Mouse (Mus musculus) cortical plate, adult 2 months (tissue): Measurements from ENCODE around the gene Hsd17b1.

Source experiments
- CTCF ChIP-seq: fragments of 200-500 bp; IDR thresholded peaks from 2 replicates; pipeline ENCODE4 v1.5.1; 2011; ENCODE audit warnings: mild to moderate bottlenecking, control low read depth, low read length; ENCODE audit not compliant: insufficient read depth; ENCODE audit errors: extremely low read depth
- POLR2A ChIP-seq: fragments of 200-500 bp; IDR thresholded peaks from 2 replicates; pipeline ENCODE4 v1.6.1; 2011; ENCODE audit warnings: mild to moderate bottlenecking, low read length, control low read depth; ENCODE audit not compliant: insufficient read depth; ENCODE audit errors: extremely low read depth

DNA sequence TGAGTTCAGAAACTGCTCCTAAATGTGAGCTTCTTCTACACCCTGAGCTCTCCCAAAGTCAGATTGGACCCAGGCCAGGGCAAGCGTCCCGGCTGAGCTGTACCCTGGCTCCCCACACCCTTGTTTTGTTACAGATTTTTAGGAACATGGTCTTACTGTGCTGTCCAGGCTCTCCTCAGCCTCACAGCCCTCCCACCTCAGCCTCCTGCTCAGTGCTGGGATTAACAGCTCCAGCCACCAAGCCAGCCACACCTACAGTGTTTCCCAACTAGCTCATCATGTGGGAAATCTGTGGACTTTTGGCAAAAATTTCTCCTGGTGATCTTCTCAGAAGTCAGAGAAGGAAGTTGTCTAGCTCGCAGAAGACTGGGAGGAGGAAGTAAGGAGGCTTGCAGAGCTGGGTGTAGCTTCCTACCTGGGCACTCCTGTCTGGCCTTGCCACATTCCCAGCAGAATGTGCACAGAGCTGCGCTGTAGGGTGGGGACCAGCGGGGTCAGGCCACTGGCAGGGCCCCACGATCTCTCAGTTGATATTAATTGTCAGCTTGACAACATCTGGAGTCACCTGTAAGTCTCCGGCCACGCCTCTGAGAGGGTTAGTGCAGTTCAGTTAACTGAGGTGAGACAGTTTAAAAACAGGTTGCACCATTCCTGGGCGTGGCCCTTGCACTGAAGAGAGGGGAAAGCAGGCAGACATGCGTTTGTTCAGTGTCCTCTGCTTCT lies 25.3 kb upstream of the Hsd17b1 start:
- TF ChIP-seq POLR2A = no peak
- TF ChIP-seq CTCF = no peak
